Mouse (Mus musculus) bone marrow, adult 2 months (tissue): ENCODE results near the gene Pdcd2l.

Source experiments
- CTCF ChIP-seq: fragments of 200-500 bp; IDR thresholded peaks from 2 replicates; pipeline ENCODE4 v1.5.1; 2011; ENCODE audit warnings: low read length, control low read depth; ENCODE audit not compliant: control insufficient read depth, insufficient read depth
- POLR2A ChIP-seq: fragments of 200-500 bp; IDR thresholded peaks from 2 replicates; pipeline ENCODE4 v1.6.1; 2011; ENCODE audit warnings: low read depth, mild to moderate bottlenecking, control low read depth, low read length, borderline replicate concordance; ENCODE audit not compliant: control insufficient read depth

- TF ChIP-seq CTCF = no peak
- TF ChIP-seq POLR2A = no peak
These were observed 36.6 kb upstream of the Pdcd2l start for GRCm38 (mm10) chr7:34232785-34233725.
